Mouse (Mus musculus) liver, embryonic 12.5 days (tissue): ENCODE measurements around the gene Coro2b. TPM values are rescaled to one million over a fixed set of nuclear protein-coding genes. Genes with fewer than 3 reads are reported as not detected.

Experiments
- ATAC-seq: fragments of 200-750 bp; cut with Nextera tagmentation; 2 replicates; pipeline ENCODE4 v1.8.0; 2017; ENCODE audit warnings: moderate number of reproducible peaks, mild to moderate bottlenecking, moderate library complexity
- H3K27ac ChIP-seq: fragments of 300-500 bp; sonication (generic); 2 replicates; pipeline ENCODE4 v1.5.1; 2016; ENCODE audit warnings: mild to moderate bottlenecking
- H3K27me3 ChIP-seq: fragments of 300-500 bp; sonication (generic); replicated peaks from 2 replicates; pipeline ENCODE4 v1.6.1; 2016; ENCODE audit warnings: mild to moderate bottlenecking, moderate library complexity
- H3K36me3 ChIP-seq: fragments of 300-500 bp; sonication (generic); 2 replicates; pipeline ENCODE4 v1.6.1; 2016; ENCODE audit warnings: mild to moderate bottlenecking, moderate library complexity
- H3K4me1 ChIP-seq: fragments of 300-500 bp; sonication (generic); 2 replicates; pipeline ENCODE4 v1.6.1; 2016
- H3K4me2 ChIP-seq: fragments of 300-500 bp; sonication (generic); 2 replicates; pipeline ENCODE4 v1.6.1; 2016; ENCODE audit warnings: mild to moderate bottlenecking, moderate library complexity
- H3K4me3 ChIP-seq: fragments of 300-500 bp; sonication (generic); 2 replicates; pipeline ENCODE4 v1.5.1; 2016; ENCODE audit warnings: mild to moderate bottlenecking, moderate library complexity
- H3K9ac ChIP-seq: fragments of 300-500 bp; sonication (generic); 2 replicates; pipeline ENCODE4 v1.6.1; 2016; ENCODE audit warnings: mild to moderate bottlenecking, moderate library complexity
- H3K9me3 ChIP-seq: fragments of 300-500 bp; sonication (generic); replicated peaks from 2 replicates; pipeline ENCODE4 v1.6.1; 2016; ENCODE audit warnings: mild to moderate bottlenecking, moderate library complexity
- WGBS: fragments of 180-500 bp; shearing (Covaris S2); methylation state at CpG from one replicate; pipeline ENCODE4 v1.1.7; 2016; ENCODE audit not compliant: insufficient replicate concordance; 5-methylcytosine and 5-hydroxymethylcytosine counted together
- polyA plus RNA-seq: library from polyadenylated mRNA; unstranded; fragments of >200 nt; fragmentation: Nextera tagmentation; extraction: Ambion mirVana; gene quantifications from 2 replicates; pipeline ENCODE4 v1.2.1, GENCODE M21; 2016

Coro2b gene
- polyA plus RNA-seq, 1 experiment from 2014 or later = 2.7 TPM

GRCm38 (mm10) chr9:62553366-62553940 lies 16.6 kb upstream of the Coro2b start:
- Histone ChIP-seq H3K4me2 (no peak overlapping the region), H3K9ac (no peak overlapping the region), H3K4me1 (no peaks in the 10 kb centered on the region), H3K27me3 (no peaks in the 10 kb centered on the region; the same call in 1 of the 2 replicates), H3K27ac (no peak overlapping the region), H3K36me3 (no peaks in the 10 kb centered on the region), H3K4me3 (no peak overlapping the region), H3K9me3 (no peaks in the 10 kb centered on the region)
- no peak for ATAC-seq
- 19% methylated on average over 7 of the region's 7 CpGs for WGBS

DNA sequence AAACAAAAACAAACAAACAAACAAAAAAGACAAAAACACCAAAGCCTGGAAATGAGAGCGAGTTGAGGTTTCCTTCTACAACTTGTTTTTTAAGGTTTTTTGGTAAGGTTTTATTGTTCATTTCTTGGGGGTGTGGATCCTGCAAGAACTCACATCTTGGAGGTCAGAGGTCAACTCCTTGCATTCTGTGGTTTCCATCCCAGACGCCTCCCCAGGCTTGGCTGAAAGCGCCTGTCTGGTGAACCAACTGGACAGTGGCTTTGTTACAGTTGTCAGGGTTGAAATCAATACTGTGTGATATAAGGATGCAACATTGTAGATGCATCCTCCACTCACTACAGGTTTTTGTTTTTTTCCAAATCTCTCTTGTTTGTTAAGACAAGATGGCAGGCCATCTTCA lies 14.7 kb upstream of the Coro2b start:
- no peaks in the 10 kb centered on the region for H3K9me3 ChIP-seq
- WGBS = 72% methylated on average over 3 of the region's 3 CpGs
- H3K4me1 ChIP-seq = no peaks in the 10 kb centered on the region
- no peak overlapping the region for H3K4me3 ChIP-seq
- H3K27ac ChIP-seq = no peak overlapping the region
- no peak for ATAC-seq
- no peak overlapping the region for H3K9ac ChIP-seq
- no peaks in the 10 kb centered on the region; the same call in 1 of the 2 replicates for H3K27me3 ChIP-seq
- no peak overlapping the region for H3K4me2 ChIP-seq
- no peaks in the 10 kb centered on the region for H3K36me3 ChIP-seq

GRCm38 (mm10) chr9:62550661-62551093 lies 13.8 kb upstream of the Coro2b start:
- WGBS = 42% methylated on average over 11 of the region's 11 CpGs
- H3K4me1 ChIP-seq = no peaks in the 10 kb centered on the region
- no peak overlapping the region for H3K4me2 ChIP-seq
- H3K36me3 ChIP-seq = no peaks in the 10 kb centered on the region
- H3K9me3 ChIP-seq = no peaks in the 10 kb centered on the region
- H3K9ac ChIP-seq = no peak overlapping the region
- H3K27me3 ChIP-seq = no peaks in the 10 kb centered on the region; the same call in 1 of the 2 replicates
- no peak overlapping the region for H3K27ac ChIP-seq
- H3K4me3 ChIP-seq = no peak overlapping the region
- ATAC-seq = peak; percentile 42; the same call in 1 of the 2 replicates

DNA sequence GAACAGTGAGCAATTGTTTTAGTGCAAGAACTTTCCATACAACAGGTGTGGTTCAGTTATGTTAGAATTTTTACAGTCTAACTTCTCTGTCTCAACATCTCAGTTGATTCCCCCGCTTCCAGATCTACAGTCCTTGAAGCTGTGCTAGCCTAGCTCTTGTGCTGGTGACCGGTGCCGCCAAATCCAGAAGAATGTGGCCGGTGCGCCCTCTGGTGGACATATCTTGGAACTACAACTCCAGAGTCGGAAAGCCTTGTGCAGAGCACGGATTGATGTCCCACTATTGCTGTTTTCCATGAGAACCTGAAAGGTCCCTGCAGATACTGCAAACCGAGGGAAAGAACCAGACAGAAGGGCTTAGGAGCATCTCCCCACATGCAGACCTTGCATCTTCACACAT lies 13.0 kb upstream of the Coro2b start:
- Histone ChIP-seq H3K4me2 (no peak overlapping the region), H3K27me3 (no peaks in the 10 kb centered on the region; the same call in 1 of the 2 replicates), H3K4me3 (no peak overlapping the region), H3K9ac (no peak overlapping the region), H3K36me3 (no peaks in the 10 kb centered on the region), H3K4me1 (no peaks in the 10 kb centered on the region), H3K9me3 (no peaks in the 10 kb centered on the region), H3K27ac (no peak overlapping the region)
- ATAC-seq = no peak
- WGBS = 4% methylated on average over 8 of the region's 8 CpGs

DNA sequence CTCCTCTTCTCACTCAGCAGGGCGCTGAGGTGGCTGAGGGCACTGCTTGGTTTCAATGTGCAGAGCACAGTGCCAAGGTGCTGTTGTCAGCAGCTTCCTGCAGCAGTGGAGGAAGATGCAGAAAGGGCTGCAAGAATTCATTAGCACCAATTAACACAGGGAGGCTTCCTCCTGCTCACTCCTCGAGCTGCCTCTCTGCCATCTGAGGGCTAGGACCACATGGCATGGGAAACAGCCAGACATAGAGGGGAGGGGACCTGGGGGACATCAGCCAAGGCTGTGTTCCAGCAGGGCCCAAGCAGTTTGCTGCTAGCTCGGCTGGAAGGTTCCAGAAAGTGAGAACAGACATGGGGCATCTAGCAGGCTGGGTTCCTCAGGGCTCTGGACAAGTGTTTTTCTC lies 10.6 kb upstream of the Coro2b start:
- Histone ChIP-seq H3K4me2 (no peak overlapping the region), H3K27ac (no peak overlapping the region), H3K36me3 (no peaks in the 10 kb centered on the region), H3K4me3 (no peak overlapping the region), H3K9ac (no peak overlapping the region), H3K27me3 (no peaks in the 10 kb centered on the region), H3K4me1 (no peaks in the 10 kb centered on the region), H3K9me3 (no peaks in the 10 kb centered on the region)
- 55% methylated on average over 3 of the region's 3 CpGs for WGBS
- no peak for ATAC-seq

- no peak for ATAC-seq
- no peaks in the 10 kb centered on the region for H3K36me3 ChIP-seq
- H3K4me2 ChIP-seq = no peak overlapping the region
- H3K9ac ChIP-seq = no peak overlapping the region
- H3K4me1 ChIP-seq = no peaks in the 10 kb centered on the region
- H3K4me3 ChIP-seq = no peak overlapping the region
- WGBS = 63% methylated on average over 10 of the region's 10 CpGs
- no peak overlapping the region for H3K27ac ChIP-seq
- no peaks in the 10 kb centered on the region for H3K9me3 ChIP-seq
- peaks cover 5% of the 10 kb centered on the region for H3K27me3 ChIP-seq
Measured at GRCm38 (mm10) chr9:62544856-62545255, 8.0 kb upstream of the Coro2b start.

- Histone ChIP-seq H3K4me1 (no peaks in the 10 kb centered on the region), H3K27me3 (peaks cover 9% of the 10 kb centered on the region), H3K9ac (no peak overlapping the region), H3K9me3 (no peaks in the 10 kb centered on the region), H3K4me3 (no peak overlapping the region), H3K36me3 (no peaks in the 10 kb centered on the region), H3K27ac (no peak overlapping the region), H3K4me2 (no peak overlapping the region)
- no peak for ATAC-seq
- WGBS = 66% methylated on average over 4 of the region's 4 CpGs
Measured at GRCm38 (mm10) chr9:62543878-62544277, 7.0 kb upstream of the Coro2b start.

DNA sequence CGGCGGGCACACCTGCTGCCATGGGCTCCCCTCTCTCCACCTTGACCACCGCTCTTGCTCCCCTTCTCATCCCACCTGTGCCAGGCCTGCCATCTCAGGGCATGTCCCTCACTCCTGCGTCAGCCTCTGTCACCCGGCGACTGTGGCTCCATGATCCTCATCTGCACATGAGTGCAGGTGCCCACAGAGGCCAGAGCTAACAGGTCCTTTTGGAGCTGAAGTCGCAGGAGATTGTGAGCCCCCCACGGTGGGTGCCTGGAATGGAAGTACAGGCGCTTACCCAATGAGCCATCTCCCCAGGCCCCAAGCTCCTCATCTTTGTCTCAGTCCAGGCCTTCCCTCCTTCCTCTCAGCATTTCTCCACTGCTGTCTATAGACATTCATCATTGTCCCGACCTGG lies 4.8 kb upstream of the Coro2b start:
- ATAC-seq = no peak
- no peaks in the 10 kb centered on the region for H3K9me3 ChIP-seq
- H3K9ac ChIP-seq = no peak overlapping the region
- no peak overlapping the region for H3K27ac ChIP-seq
- H3K4me1 ChIP-seq = peaks cover 5% of the 10 kb centered on the region; the same call in 1 of the 2 replicates
- peaks cover 31% of the 10 kb centered on the region for H3K27me3 ChIP-seq
- H3K4me2 ChIP-seq = no peak overlapping the region
- no peak overlapping the region for H3K4me3 ChIP-seq
- WGBS = 66% methylated on average over 10 of the region's 10 CpGs
- H3K36me3 ChIP-seq = no peaks in the 10 kb centered on the region

- 49% methylated on average over 8 of the region's 8 CpGs for WGBS
Measured at GRCm38 (mm10) chr9:62541182-62541581, 4.3 kb upstream of the Coro2b start.

DNA sequence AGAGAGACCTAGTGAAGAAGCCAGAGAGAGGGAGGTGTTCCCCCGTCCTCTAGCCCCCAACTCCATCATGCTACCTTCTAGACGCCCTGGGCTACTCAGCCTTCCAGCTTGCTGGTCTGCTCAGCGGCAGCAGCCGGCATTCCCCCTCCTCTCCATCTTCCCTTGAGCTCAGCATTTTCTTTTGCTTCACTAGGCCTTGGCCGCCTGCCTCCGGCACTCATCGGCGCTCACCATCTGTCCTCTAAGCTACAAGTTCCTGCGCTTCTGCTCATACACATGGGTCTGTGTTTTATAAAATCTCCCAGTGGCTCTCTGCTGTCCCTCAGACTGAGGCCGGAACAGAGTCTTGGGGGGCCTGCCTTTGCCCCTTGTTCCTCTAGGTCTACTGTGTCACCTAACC lies 3.9 kb upstream of the Coro2b start:
- no peaks in the 10 kb centered on the region for H3K9me3 ChIP-seq
- no peak overlapping the region for H3K4me3 ChIP-seq
- no peak overlapping the region for H3K27ac ChIP-seq
- no peaks in the 10 kb centered on the region for H3K36me3 ChIP-seq
- WGBS = 64% methylated on average over 10 of the region's 10 CpGs
- H3K4me1 ChIP-seq = peaks cover 11% of the 10 kb centered on the region
- no peak for ATAC-seq
- H3K9ac ChIP-seq = no peak overlapping the region
- no peak overlapping the region for H3K4me2 ChIP-seq
- H3K27me3 ChIP-seq = peaks cover 40% of the 10 kb centered on the region

More at GRCm38 (mm10) chr9:62541182-62541581, 4.3 kb upstream of the Coro2b start:
- H3K36me3 ChIP-seq = no peaks in the 10 kb centered on the region
- H3K4me3 ChIP-seq = no peak overlapping the region
- no peaks in the 10 kb centered on the region for H3K9me3 ChIP-seq
- ATAC-seq = no peak
- no peak overlapping the region for H3K27ac ChIP-seq
- H3K9ac ChIP-seq = no peak overlapping the region
- peaks cover 9% of the 10 kb centered on the region for H3K4me1 ChIP-seq
- H3K27me3 ChIP-seq = peaks cover 35% of the 10 kb centered on the region
- no peak overlapping the region for H3K4me2 ChIP-seq

- no peak overlapping the region for H3K9ac ChIP-seq
- no peak overlapping the region for H3K4me3 ChIP-seq
- no peak overlapping the region for H3K27ac ChIP-seq
- no peaks in the 10 kb centered on the region for H3K36me3 ChIP-seq
- H3K27me3 ChIP-seq = peaks cover 46% of the 10 kb centered on the region
- WGBS = 70% methylated on average over 9 of the region's 9 CpGs
- no peak for ATAC-seq
- H3K9me3 ChIP-seq = no peaks in the 10 kb centered on the region
- peaks cover 11% of the 10 kb centered on the region for H3K4me1 ChIP-seq
- H3K4me2 ChIP-seq = no peak overlapping the region
Measured at GRCm38 (mm10) chr9:62540166-62540565, 3.3 kb upstream of the Coro2b start.

DNA sequence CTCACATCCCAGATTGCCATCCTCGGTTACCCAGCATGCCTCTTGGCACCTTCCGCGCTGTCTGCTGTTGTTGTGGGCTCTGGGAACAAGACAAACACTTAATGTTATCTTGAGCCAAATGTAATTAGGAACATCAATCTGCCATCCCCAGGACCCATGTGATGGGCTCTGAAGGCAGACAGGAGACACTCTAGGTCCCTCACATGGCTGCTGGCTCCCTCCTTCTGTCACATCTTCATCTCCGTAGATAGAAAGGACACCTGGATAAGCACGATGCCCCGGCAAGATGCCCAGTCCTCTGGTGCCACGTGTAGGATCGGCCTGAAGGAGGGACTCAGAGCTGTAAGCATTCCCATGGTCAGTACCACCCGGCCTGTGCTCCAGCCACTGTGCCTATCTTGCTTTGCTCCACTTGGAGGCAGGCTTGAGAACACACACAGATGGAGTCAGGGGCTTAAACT lies 2.4 kb upstream of the Coro2b start:
- Histone ChIP-seq H3K4me1 (peaks cover 11% of the 10 kb centered on the region), H3K9ac (no peak overlapping the region), H3K36me3 (no peaks in the 10 kb centered on the region), H3K27ac (no peak overlapping the region), H3K9me3 (no peaks in the 10 kb centered on the region), H3K4me2 (no peak overlapping the region), H3K27me3 (peaks cover 53% of the 10 kb centered on the region), H3K4me3 (no peak overlapping the region)
- WGBS = 71% methylated on average over 9 of the region's 9 CpGs
- ATAC-seq = no peak

GRCm38 (mm10) chr9:62537941-62538340 lies 1.1 kb upstream of the Coro2b start:
- Histone ChIP-seq H3K27ac (no peak overlapping the region), H3K9ac (no peak overlapping the region), H3K4me3 (no peak overlapping the region), H3K4me2 (no peak overlapping the region), H3K9me3 (no peaks in the 10 kb centered on the region), H3K36me3 (no peaks in the 10 kb centered on the region), H3K4me1 (peaks cover 11% of the 10 kb centered on the region), H3K27me3 (peaks cover 57% of the 10 kb centered on the region)
- WGBS = 67% methylated on average over 6 of the region's 6 CpGs
- ATAC-seq = no peak
